Mouse (Mus musculus) adrenal gland, adult 8-10 months (tissue): ENCODE results near the gene Cachd1. TPM values are rescaled to one million over a fixed set of nuclear protein-coding genes. Genes with fewer than 3 reads are reported as not detected.

Experiments used
- DNase-seq: peaks from one replicate; pipeline ENCODE4 v3.0.0; 2022
- total RNA-seq, 4 experiments: library from RNA; stranded (reverse); gene quantifications; 2 replicates each; pipeline ENCODE4 v1.2.4; 2022

Cachd1 gene
- total RNA-seq, 4 experiments from 2014 or later: 12.4 to 15.3 (median 13.5) TPM

GRCm38 (mm10) chr4:100865962-100866703, 89.7 kb downstream of the Cachd1 start:
- no peak for DNase-seq

- DNase-seq: no peak
Measured at GRCm38 (mm10) chr4:100877351-100877750, 100.9 kb downstream of the Cachd1 start.

- DNase-seq: no peak
Measured at GRCm38 (mm10) chr4:100879414-100879813, 102.9 kb downstream of the Cachd1 start.

- DNase-seq: no peak
Measured at GRCm38 (mm10) chr4:100880075-100880474, 103.6 kb downstream of the Cachd1 start.

GRCm38 (mm10) chr4:100885793-100886742, 109.6 kb downstream of the Cachd1 start:
- DNase-seq: peak; percentile 39

- no peak for DNase-seq
Measured at GRCm38 (mm10) chr4:100886743-100887416, 110.4 kb downstream of the Cachd1 start.

GRCm38 (mm10) chr4:100890106-100890970, 113.9 kb downstream of the Cachd1 start:
- DNase-seq: no peak

GRCm38 (mm10) chr4:100893739-100894138, 117.3 kb downstream of the Cachd1 start:
- DNase-seq: no peak

GRCm38 (mm10) chr4:100894142-100894541, 117.7 kb downstream of the Cachd1 start:
- DNase-seq: no peak

GRCm38 (mm10) chr4:100896260-100897010, 120.0 kb downstream of the Cachd1 start:
- no peak for DNase-seq

- DNase-seq: no peak
Measured at GRCm38 (mm10) chr4:100897943-100898342, 121.5 kb downstream of the Cachd1 start.

- DNase-seq: no peak
Measured at GRCm38 (mm10) chr4:100909694-100910340, 133.3 kb downstream of the Cachd1 start.

GRCm38 (mm10) chr4:100910605-100911330, 134.3 kb downstream of the Cachd1 start:
- DNase-seq: no peak

GRCm38 (mm10) chr4:100911658-100912057, 135.2 kb downstream of the Cachd1 start:
- no peak for DNase-seq

- DNase-seq: no peak
Measured at GRCm38 (mm10) chr4:100913666-100914065, 137.2 kb downstream of the Cachd1 start.

GRCm38 (mm10) chr4:100914532-100914931, 138.1 kb downstream of the Cachd1 start:
- no peak for DNase-seq

GRCm38 (mm10) chr4:100915093-100915492, 138.6 kb downstream of the Cachd1 start:
- no peak for DNase-seq

- no peak for DNase-seq
Measured at GRCm38 (mm10) chr4:100917511-100917910, 141.0 kb downstream of the Cachd1 start.

- no peak for DNase-seq
Measured at GRCm38 (mm10) chr4:100920413-100920812, 143.9 kb downstream of the Cachd1 start.
